Mouse (Mus musculus): ENCODE data around the gene Rgs21.

The Rgs21 gene

GRCm38 (mm10) chr1:144567567-144567966, at the start of gene Rgs21:
Gene Rgs21, minus strand, starts transcription at chr1:144567667.
- no peak for DNase-seq (ENCODE audit: low spot score)

- DNase-seq (ENCODE audit: low spot score), result no peak
These were observed 36.6 kb upstream of the Rgs21 start for GRCm38 (mm10) chr1:144604071-144604470.

- no peak for DNase-seq (ENCODE audit: low spot score)
These were observed 35.5 kb upstream of the Rgs21 start for GRCm38 (mm10) chr1:144602987-144603386.

GRCm38 (mm10) chr1:144579321-144579720, 11.9 kb upstream of the Rgs21 start:
- no peak for DNase-seq (ENCODE audit: low spot score)

GRCm38 (mm10) chr1:144572972-144573371, 5.5 kb upstream of the Rgs21 start:
- DNase-seq (ENCODE audit: low spot score), result no peak

- no peak for DNase-seq (ENCODE audit: low spot score)
These were observed 2.4 kb upstream of the Rgs21 start for GRCm38 (mm10) chr1:144569905-144570304.

GRCm38 (mm10) chr1:144545142-144545541, 22.3 kb downstream of the Rgs21 start:
- DNase-seq (ENCODE audit: low spot score), result no peak

- DNase-seq (ENCODE audit: low spot score), result no peak
These were observed 22.9 kb downstream of the Rgs21 start for GRCm38 (mm10) chr1:144544497-144544961.

- DNase-seq (ENCODE audit: low spot score), result no peak
These were observed 35.7 kb downstream of the Rgs21 start for GRCm38 (mm10) chr1:144531746-144532145.

GRCm38 (mm10) chr1:144517878-144518426, 49.5 kb downstream of the Rgs21 start:
- no peak for DNase-seq (ENCODE audit: low spot score)

GRCm38 (mm10) chr1:144502241-144502640, 65.2 kb downstream of the Rgs21 start:
- DNase-seq (ENCODE audit: low spot score), result no peak

- no peak for DNase-seq (ENCODE audit: low spot score)
These were observed 67.0 kb downstream of the Rgs21 start for GRCm38 (mm10) chr1:144500423-144500822.

- DNase-seq (ENCODE audit: low spot score), result no peak
These were observed 67.7 kb downstream of the Rgs21 start for GRCm38 (mm10) chr1:144499719-144500118.

- DNase-seq (ENCODE audit: low spot score), result no peak
These were observed 68.7 kb downstream of the Rgs21 start for GRCm38 (mm10) chr1:144498725-144499124.

GRCm38 (mm10) chr1:144498051-144498450, 69.4 kb downstream of the Rgs21 start:
- no peak for DNase-seq (ENCODE audit: low spot score)

- no peak for DNase-seq (ENCODE audit: low spot score)
These were observed 74.1 kb downstream of the Rgs21 start for GRCm38 (mm10) chr1:144493336-144493735.

GRCm38 (mm10) chr1:144488223-144488835, 79.1 kb downstream of the Rgs21 start:
- no peak for DNase-seq (ENCODE audit: low spot score)

Measured in MN1 (cell line).